Mouse (Mus musculus): ENCODE measurements around the gene Psmd12. TPM values are rescaled to one million over a fixed set of nuclear protein-coding genes. Genes with fewer than 3 reads are reported as not detected.

Gene Psmd12
- polyA plus RNA-seq, 1 experiment from 2014 or later, result 218 TPM

DNA sequence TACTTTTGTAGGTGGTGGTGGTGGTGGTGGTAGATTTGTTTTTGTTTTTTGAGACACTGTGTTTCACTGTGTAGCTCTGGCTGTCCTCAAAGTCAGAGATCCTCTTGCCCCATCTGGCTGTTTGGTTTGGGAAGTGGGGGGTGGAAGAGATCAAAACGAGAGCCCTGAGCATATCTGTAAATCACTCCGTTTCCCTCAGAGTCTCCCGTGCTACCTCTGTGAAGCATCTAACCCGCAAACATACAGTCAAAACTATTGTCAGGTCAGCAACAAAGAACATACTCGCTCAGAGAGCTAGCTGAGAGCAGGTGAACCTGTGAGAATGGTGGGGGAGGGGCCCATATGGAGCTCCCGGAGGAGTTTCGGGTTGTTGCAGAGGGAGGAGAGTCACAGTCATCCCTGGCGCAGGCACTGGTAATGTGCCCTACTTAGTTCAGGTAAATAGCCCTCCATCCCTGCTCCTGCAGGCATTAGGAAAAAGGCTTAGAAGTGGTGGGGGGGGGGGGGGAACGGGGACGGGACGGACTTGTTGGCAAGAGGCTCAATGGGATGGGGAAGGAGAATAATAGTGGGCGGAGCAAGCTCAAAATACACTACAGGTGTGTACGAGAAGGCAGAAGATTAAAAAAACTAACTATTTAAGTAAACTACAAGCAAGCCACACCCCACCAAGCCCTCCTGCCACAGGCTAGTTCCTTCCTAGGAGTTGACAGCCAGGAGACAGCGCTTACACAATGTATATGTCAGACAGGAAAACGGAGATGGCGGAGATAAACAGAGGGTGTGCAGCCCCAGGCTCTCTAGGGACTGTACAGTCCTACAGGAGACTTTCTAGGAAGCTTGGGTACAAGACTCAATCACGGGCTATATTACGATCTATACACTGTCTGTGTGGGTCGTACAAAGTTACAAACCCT, 24.5 kb upstream of the Psmd12 start:
- Histone ChIP-seq H3K4me2 (ENCODE audit: low read depth, low read length, severe bottlenecking) (no peak overlapping the region), H3K9me3 (ENCODE audit: control insufficient read depth, low read length) (no peaks in the 10 kb centered on the region), H3K4me1 (replicated peaks; ENCODE audit: control insufficient read depth, insufficient read depth, low read length) (no peaks in the 10 kb centered on the region), H3K36me3 (ENCODE audit: control insufficient read depth, insufficient read depth, low read length) (no peaks in the 10 kb centered on the region), H3K27ac (ENCODE audit: low read depth, low read length) (no peak overlapping the region), H3K9ac (ENCODE audit: low read length) (no peak overlapping the region), H3K4me3 (ENCODE audit: low read depth, low read length) (no peak overlapping the region), H3K27me3 (ENCODE audit: control insufficient read depth, insufficient read depth, low read length) (no peaks in the 10 kb centered on the region)
- 60% methylated on average over 19 of the region's 19 CpGs for WGBS
- no peak for ATAC-seq (replicated peaks; ENCODE audit: low FRiP score)
- DNase-seq (ENCODE audit: low spot score), result no peak

DNA sequence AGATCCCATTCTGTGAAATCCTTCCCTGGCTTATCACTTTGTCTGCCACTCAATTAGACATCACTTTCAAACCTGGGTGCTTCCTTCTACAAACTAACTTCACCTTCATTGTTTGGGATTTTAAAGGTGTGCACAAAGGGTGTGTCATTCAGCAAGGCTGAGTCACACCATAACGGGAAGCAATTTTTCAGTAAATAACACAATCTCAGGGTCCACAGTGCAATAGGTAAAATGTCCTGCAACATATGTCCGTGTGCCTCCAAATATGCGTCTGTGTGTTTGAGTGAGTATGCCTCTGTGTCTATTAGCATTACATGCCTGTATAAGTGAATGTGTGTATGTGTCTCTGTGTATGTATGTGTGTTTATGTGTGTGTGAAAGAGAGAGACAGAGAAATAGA, 22.0 kb upstream of the Psmd12 start:
- H3K36me3 ChIP-seq (ENCODE audit: control insufficient read depth, insufficient read depth, low read length), result no peaks in the 10 kb centered on the region

DNA sequence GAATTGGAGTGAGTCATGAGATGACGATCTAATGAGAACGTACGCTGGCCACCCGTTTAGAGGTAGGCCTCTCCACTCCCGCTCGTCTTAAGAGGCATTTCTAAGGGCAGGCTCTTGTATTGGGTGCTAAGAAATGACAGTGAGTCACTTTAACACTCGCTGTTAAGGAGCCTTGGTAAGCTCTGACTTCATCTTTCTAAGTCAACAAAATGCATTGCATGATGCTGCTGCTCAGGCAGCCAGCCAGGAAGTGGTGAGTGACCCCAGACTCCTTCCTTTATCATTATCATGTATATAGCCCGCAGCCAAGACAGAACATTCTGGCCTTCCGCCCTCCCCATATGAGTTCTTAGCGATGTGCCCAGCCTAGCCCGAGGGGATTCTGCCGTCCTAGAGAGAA, 21.0 kb upstream of the Psmd12 start:
- H3K36me3 ChIP-seq (ENCODE audit: control insufficient read depth, insufficient read depth, low read length), result no peaks in the 10 kb centered on the region
- H3K4me2 ChIP-seq (ENCODE audit: low read depth, low read length, severe bottlenecking), result no peak overlapping the region
- H3K4me1 ChIP-seq (replicated peaks; ENCODE audit: control insufficient read depth, insufficient read depth, low read length), result 0 out of 2 replicates have a peak, but pooled peaks cover 2% of the 10 kb centered on the region
- ATAC-seq (replicated peaks; ENCODE audit: low FRiP score), result no peak
- no peaks in the 10 kb centered on the region; the same call in 1 of the 2 replicates for H3K9me3 ChIP-seq (ENCODE audit: control insufficient read depth, low read length)
- H3K27ac ChIP-seq (ENCODE audit: low read depth, low read length), result no peak overlapping the region
- no peak overlapping the region for H3K9ac ChIP-seq (ENCODE audit: low read length)
- no peak for DNase-seq (ENCODE audit: low spot score)
- no peaks in the 10 kb centered on the region for H3K27me3 ChIP-seq (ENCODE audit: control insufficient read depth, insufficient read depth, low read length)
- 88% methylated on average over 12 of the region's 12 CpGs for WGBS
- no peak overlapping the region for H3K4me3 ChIP-seq (ENCODE audit: low read depth, low read length)

More for the DNA sequence above, 22.0 kb upstream of the Psmd12 start:
- no peak overlapping the region for H3K4me2 ChIP-seq (ENCODE audit: low read depth, low read length, severe bottlenecking)
- no peak overlapping the region for H3K27ac ChIP-seq (ENCODE audit: low read depth, low read length)
- ATAC-seq (replicated peaks; ENCODE audit: low FRiP score) (no peak), DNase-seq (ENCODE audit: low spot score) (no peak)
- WGBS, result 95% methylated on average over 3 of the region's 3 CpGs
- 0 out of 2 replicates have a peak, but pooled peaks cover 2% of the 10 kb centered on the region for H3K4me1 ChIP-seq (replicated peaks; ENCODE audit: control insufficient read depth, insufficient read depth, low read length)
- no peak overlapping the region for H3K9ac ChIP-seq (ENCODE audit: low read length)
- no peaks in the 10 kb centered on the region; the same call in 1 of the 2 replicates for H3K9me3 ChIP-seq (ENCODE audit: control insufficient read depth, low read length)
- no peaks in the 10 kb centered on the region for H3K27me3 ChIP-seq (ENCODE audit: control insufficient read depth, insufficient read depth, low read length)
- no peak overlapping the region for H3K4me3 ChIP-seq (ENCODE audit: low read depth, low read length)

DNA sequence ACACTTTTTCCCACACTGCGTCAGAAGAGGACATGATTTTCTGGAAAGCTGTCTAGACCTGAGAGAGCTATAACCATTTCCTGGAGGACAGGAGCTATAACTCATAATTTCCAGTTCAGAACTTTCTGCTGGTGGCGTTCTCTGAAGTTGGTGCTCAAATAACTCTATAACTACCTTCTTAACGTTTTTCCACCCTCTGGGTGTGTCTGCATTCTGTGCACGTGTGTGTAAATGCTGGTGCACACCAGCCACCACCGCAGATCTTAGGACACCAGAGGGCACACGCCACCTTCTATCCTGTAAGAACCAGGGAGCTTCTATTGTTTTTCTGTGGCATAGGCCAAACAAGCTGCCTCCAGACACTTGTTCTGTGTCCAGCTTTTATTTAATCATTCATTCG, 20.3 kb upstream of the Psmd12 start:
- Histone ChIP-seq H3K4me1 (replicated peaks; ENCODE audit: control insufficient read depth, insufficient read depth, low read length) (0 out of 2 replicates have a peak, but pooled peaks cover 2% of the 10 kb centered on the region), H3K9ac (ENCODE audit: low read length) (no peak overlapping the region), H3K27ac (ENCODE audit: low read depth, low read length) (no peak overlapping the region), H3K4me3 (ENCODE audit: low read depth, low read length) (no peak overlapping the region), H3K4me2 (ENCODE audit: low read depth, low read length, severe bottlenecking) (no peak overlapping the region), H3K27me3 (ENCODE audit: control insufficient read depth, insufficient read depth, low read length) (no peaks in the 10 kb centered on the region), H3K9me3 (ENCODE audit: control insufficient read depth, low read length) (no peaks in the 10 kb centered on the region; the same call in 1 of the 2 replicates), H3K36me3 (ENCODE audit: control insufficient read depth, insufficient read depth, low read length) (no peaks in the 10 kb centered on the region)
- no peak for DNase-seq (ENCODE audit: low spot score)
- no peak for ATAC-seq (replicated peaks; ENCODE audit: low FRiP score)
- WGBS, result 89% methylated on average over 7 of the region's 7 CpGs

DNA sequence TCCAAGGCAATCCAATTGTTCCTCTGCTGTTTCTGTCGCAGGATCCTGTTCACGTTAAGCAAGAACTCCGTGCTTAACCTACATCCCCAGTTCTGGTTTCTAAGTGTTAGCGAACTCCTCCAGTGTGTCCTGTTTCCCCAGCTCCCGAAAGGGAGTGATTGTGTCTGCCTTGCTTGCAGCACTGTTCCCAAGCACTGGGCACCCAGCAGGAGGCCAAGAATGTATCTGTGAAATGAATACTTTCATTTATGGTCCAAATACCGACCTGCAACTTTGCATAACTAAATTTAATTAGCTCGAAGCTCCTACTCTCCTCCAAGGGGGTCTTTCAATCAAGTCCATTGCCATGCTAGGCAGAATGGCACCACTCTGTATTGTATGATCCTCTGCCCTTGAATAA, 19.5 kb upstream of the Psmd12 start:
- H3K4me2 ChIP-seq (ENCODE audit: low read depth, low read length, severe bottlenecking), result no peak overlapping the region
- H3K4me3 ChIP-seq (ENCODE audit: low read depth, low read length), result no peak overlapping the region
- ATAC-seq (replicated peaks; ENCODE audit: low FRiP score), result no peak
- no peaks in the 10 kb centered on the region for H3K27me3 ChIP-seq (ENCODE audit: control insufficient read depth, insufficient read depth, low read length)
- 0 out of 2 replicates have a peak, but pooled peaks cover 2% of the 10 kb centered on the region for H3K4me1 ChIP-seq (replicated peaks; ENCODE audit: control insufficient read depth, insufficient read depth, low read length)
- H3K36me3 ChIP-seq (ENCODE audit: control insufficient read depth, insufficient read depth, low read length), result no peaks in the 10 kb centered on the region
- H3K9me3 ChIP-seq (ENCODE audit: control insufficient read depth, low read length), result no peaks in the 10 kb centered on the region; the same call in 1 of the 2 replicates
- DNase-seq (ENCODE audit: low spot score), result peak; percentile 53
- no peak overlapping the region for H3K27ac ChIP-seq (ENCODE audit: low read depth, low read length)
- no peak overlapping the region for H3K9ac ChIP-seq (ENCODE audit: low read length)
- 53% methylated on average over 7 of the region's 7 CpGs for WGBS

DNA sequence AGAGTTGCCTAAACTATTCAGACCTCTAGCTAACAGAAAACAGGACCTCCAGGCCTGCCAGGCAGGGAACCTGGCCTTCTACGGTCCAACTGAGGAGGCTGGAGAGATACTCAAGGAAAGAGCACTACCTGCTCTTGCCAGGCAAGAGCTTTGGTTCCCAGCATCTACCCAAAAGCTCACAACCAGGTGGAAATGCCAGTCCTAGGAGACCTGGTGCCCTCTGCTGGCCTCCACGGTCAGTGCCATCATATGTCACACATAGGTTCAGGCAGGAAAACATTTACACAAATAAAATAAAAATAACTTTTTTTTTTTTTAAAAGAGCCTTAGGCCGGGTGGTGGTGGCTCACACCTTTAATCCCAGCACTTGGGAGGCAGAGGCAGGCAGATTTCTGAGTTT, 16.8 kb upstream of the Psmd12 start:
- ATAC-seq (replicated peaks; ENCODE audit: low FRiP score), result no peak
- Histone ChIP-seq H3K9ac (ENCODE audit: low read length) (no peak overlapping the region), H3K9me3 (ENCODE audit: control insufficient read depth, low read length) (no peaks in the 10 kb centered on the region; the same call in 1 of the 2 replicates), H3K4me2 (ENCODE audit: low read depth, low read length, severe bottlenecking) (no peak overlapping the region), H3K36me3 (ENCODE audit: control insufficient read depth, insufficient read depth, low read length) (no peaks in the 10 kb centered on the region), H3K27ac (ENCODE audit: low read depth, low read length) (no peak overlapping the region), H3K4me1 (replicated peaks; ENCODE audit: control insufficient read depth, insufficient read depth, low read length) (0 out of 2 replicates have a peak, but pooled peaks cover 2% of the 10 kb centered on the region), H3K27me3 (ENCODE audit: control insufficient read depth, insufficient read depth, low read length) (no peaks in the 10 kb centered on the region), H3K4me3 (ENCODE audit: low read depth, low read length) (no peak overlapping the region)
- no peak for DNase-seq (ENCODE audit: low spot score)
- 92% methylated on average over 3 of the region's 3 CpGs for WGBS

DNA sequence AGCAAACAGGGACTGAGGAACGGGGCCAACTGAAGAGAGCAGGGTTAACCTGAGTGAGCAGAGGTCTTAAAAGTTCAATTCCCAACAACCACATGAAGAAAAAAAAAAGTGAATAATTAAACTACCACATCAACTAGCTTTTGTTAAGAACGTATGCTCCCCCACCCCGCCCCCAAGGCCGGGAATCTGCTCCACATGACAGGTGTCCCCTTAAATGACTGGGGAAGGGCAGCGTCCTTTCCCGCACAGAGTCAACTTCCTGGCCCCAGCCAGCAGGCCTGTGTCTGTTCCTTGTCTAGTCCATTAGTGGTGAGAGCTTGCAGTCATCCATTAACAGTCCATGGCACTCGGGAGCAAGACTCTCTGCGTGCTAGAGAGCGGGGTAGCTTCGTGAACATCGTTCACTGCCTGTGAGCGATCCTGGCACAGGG, 16.0 kb upstream of the Psmd12 start:
- DNase-seq (ENCODE audit: low spot score) (no peak), ATAC-seq (replicated peaks; ENCODE audit: low FRiP score) (no peak)
- Histone ChIP-seq H3K9me3 (ENCODE audit: control insufficient read depth, low read length) (no peaks in the 10 kb centered on the region; the same call in 1 of the 2 replicates), H3K27ac (ENCODE audit: low read depth, low read length) (no peak overlapping the region), H3K4me2 (ENCODE audit: low read depth, low read length, severe bottlenecking) (no peak overlapping the region), H3K27me3 (ENCODE audit: control insufficient read depth, insufficient read depth, low read length) (no peaks in the 10 kb centered on the region), H3K4me1 (replicated peaks; ENCODE audit: control insufficient read depth, insufficient read depth, low read length) (0 out of 2 replicates have a peak, but pooled peaks cover 4% of the 10 kb centered on the region), H3K9ac (ENCODE audit: low read length) (no peak overlapping the region), H3K36me3 (ENCODE audit: control insufficient read depth, insufficient read depth, low read length) (no peaks in the 10 kb centered on the region), H3K4me3 (ENCODE audit: low read depth, low read length) (no peak overlapping the region)
- WGBS, result 92% methylated on average over 12 of the region's 12 CpGs

GRCm38 (mm10) chr11:107464141-107464540, 15.1 kb upstream of the Psmd12 start:
- Histone ChIP-seq H3K36me3 (ENCODE audit: control insufficient read depth, insufficient read depth, low read length) (no peaks in the 10 kb centered on the region), H3K27me3 (ENCODE audit: control insufficient read depth, insufficient read depth, low read length) (no peaks in the 10 kb centered on the region), H3K4me3 (ENCODE audit: low read depth, low read length) (no peak overlapping the region), H3K4me2 (ENCODE audit: low read depth, low read length, severe bottlenecking) (no peak overlapping the region), H3K9ac (ENCODE audit: low read length) (no peak overlapping the region), H3K4me1 (replicated peaks; ENCODE audit: control insufficient read depth, insufficient read depth, low read length) (0 out of 2 replicates have a peak, but pooled peaks cover 4% of the 10 kb centered on the region), H3K27ac (ENCODE audit: low read depth, low read length) (no peak overlapping the region), H3K9me3 (ENCODE audit: control insufficient read depth, low read length) (no peaks in the 10 kb centered on the region; the same call in 1 of the 2 replicates)
- ATAC-seq (replicated peaks; ENCODE audit: low FRiP score) (no peak), DNase-seq (ENCODE audit: low spot score) (no peak)
- 67% methylated on average over 6 of the region's 6 CpGs for WGBS
